Mouse (Mus musculus): ENCODE measurements at regions not wholly inside any gene's neighbourhood (a gene's known extent, or its start where the extent isn't known, plus 50 kb on each side); places are given as distances from the start of the nearest gene placed in this dataset.
A peak's percentile ranks its signal among the peaks of the same experiment; 100 is the strongest.

DNA sequence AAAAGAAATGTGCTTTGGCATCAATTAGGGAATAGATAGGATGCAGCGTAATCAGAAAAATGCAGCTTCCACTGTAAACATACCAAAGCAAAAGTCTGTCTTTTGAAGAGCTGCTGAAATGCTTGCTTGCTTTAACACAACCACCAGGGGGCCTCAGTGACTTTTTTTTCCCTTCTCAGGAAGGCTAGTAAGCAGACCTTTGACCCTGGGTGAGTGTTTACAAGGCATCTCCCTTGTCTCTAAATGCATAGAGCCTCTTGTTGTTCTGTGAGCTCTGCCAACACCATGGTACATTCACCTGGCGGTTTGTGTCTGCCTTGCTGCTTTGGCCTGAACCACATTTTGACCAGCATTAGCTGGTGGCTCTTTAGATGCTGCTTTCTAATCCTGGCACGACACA is 191.9 kb upstream of the C9orf72 start:
- DNase-seq, result peak; percentile 42

DNA sequence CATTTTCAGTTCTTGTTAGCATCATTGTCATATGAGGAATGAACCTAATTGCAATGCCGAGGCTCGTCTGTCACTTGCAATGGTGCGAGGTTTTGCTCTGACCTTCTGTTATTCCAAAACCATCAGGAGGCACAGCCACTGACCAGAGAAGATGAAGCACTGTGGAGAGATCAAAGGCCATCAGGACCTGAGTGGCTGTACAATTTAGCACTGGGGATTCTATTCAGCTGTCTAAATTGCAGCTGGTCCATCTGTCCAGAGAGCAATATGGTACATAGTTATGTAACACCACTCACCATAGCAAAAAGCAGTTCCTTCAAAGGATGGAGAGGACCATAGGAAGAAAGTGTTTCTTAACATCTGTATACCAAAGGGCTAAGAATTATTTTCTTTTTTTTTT is 187.5 kb upstream of the C9orf72 start:
- no peak for DNase-seq

GRCm38 (mm10) chr4:35405301-35406006 is 179.5 kb upstream of the C9orf72 start:
- DNase-seq, result no peak

DNA sequence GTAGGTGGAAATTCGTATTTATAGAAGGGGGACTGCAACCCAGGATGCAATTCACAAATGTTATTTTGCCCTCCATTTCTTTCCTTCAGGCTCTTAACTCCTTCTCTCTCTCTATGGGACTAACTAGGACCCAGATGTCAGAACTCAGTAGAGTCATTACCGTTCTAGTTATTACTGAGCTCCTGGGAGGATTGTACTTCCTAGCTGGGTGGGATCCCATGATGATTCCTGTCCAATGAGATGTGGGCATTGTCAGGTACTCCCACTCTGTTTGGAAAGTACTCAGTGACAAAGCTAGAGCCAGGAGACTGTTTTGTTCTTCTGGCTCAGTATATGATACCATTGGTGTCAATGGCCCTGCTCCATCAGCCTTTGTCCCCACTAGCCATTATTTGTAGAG is 178.1 kb upstream of the C9orf72 start:
- no peak for DNase-seq

GRCm38 (mm10) chr4:35403594-35403993 is 177.6 kb upstream of the C9orf72 start:
- DNase-seq, result no peak

- no peak for DNase-seq
Observed at GRCm38 (mm10) chr4:35402376-35403133, 176.6 kb upstream of the C9orf72 start.

DNA sequence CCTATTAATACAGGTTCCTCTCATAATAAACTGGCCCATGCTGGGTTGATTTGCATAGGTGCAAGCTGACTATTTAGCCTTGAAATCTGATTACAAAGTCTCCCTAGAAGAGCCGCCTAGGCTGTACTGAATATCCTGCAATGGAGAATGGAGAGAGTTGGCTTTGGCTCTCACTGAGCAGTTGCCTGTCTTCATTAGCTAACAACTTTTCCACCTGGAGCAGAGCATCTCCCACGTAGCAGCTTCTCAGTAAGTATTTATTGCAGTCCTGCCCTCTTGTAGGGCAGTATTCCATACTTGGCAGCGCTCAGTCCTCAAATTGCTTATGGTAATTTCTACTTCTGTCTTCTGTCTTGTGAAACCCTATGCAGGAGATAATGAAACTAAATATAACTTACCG is 175.8 kb upstream of the C9orf72 start:
- no peak for DNase-seq

DNA sequence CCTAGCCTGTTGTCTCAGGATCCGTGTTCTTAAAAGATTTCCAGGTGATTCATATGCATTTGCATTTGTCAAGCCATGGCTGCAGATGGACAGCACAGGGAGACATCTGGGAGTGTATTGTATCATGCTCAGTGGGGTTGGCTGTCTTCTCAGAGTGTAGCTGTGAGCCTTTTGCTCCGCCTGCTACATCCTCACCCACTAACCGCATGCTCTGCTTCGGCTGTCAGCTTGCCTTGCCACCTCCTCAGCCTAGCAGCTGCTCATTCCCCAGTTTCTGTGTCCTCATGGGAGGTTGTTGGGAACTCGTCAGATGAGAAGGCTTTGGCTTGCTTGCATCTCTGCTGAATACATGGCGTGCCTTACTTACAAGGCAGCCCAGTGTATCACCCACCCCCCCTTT is 174.5 kb upstream of the C9orf72 start:
- DNase-seq, result no peak

GRCm38 (mm10) chr4:35395583-35395877 is 169.6 kb upstream of the C9orf72 start:
- DNase-seq, result no peak

- DNase-seq, result no peak
Observed at GRCm38 (mm10) chr4:35394821-35395582, 169.0 kb upstream of the C9orf72 start.

GRCm38 (mm10) chr4:35375791-35376190 is 149.8 kb upstream of the C9orf72 start:
- DNase-seq, result no peak

GRCm38 (mm10) chr4:35373213-35373860 is 147.4 kb upstream of the C9orf72 start:
- DNase-seq, result no peak

- DNase-seq, result peak; percentile 75
Observed at GRCm38 (mm10) chr4:35372528-35373212, 146.7 kb upstream of the C9orf72 start.

- no peak for DNase-seq
Observed at GRCm38 (mm10) chr4:35364161-35364560, 138.2 kb upstream of the C9orf72 start.

DNA sequence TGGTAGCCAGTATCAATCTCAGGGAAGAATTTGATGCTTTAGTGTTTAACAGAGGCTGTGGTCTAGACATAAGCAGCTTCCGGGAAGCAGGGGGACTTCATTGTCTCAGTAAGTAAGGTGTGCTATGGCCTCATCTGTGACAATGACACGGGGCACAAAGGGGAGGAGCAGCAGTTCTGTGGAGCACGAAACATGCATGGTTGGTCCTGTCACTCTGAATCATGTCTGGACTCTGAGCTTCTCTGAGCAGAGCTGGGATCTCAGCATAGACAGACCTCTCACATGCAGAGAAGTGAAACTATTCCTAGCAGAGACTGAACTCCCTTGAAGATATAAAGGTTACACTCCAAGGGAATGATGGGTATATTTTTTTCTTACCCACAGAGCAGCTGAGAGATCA is 136.2 kb upstream of the C9orf72 start:
- DNase-seq, result no peak

- no peak for DNase-seq
Observed at GRCm38 (mm10) chr4:35359376-35359775, 133.4 kb upstream of the C9orf72 start.

GRCm38 (mm10) chr4:35356904-35357563 is 131.1 kb upstream of the C9orf72 start:
- peak; percentile 25 for DNase-seq

- no peak for DNase-seq
Observed at GRCm38 (mm10) chr4:35356051-35356450, 130.1 kb upstream of the C9orf72 start.

- peak; percentile 14 for DNase-seq
Observed at GRCm38 (mm10) chr4:35354046-35354445, 128.1 kb upstream of the C9orf72 start.

- DNase-seq, result no peak
Observed at GRCm38 (mm10) chr4:35352606-35353005, 126.6 kb upstream of the C9orf72 start.

DNA sequence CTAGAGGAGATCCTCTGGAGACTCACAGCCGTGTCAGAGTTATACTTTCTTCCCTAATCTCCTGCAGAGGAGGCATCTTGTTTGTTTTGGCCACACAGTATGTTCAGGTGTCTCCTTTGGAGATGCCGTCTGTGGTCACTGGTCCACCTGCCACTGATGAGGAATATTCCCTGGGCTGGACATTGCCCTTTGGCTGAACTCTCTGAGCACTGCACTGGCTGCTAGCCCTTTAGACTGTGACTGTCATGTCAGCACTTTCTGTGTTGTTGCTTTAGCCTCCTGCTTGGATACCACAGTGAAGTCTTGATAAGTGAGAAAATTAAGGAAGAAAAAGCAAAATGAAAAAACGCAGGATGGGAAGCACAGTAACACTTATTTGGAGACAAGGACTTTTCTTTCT is 124.5 kb upstream of the C9orf72 start:
- peak; percentile 62 for DNase-seq

GRCm38 (mm10) chr4:35347609-35348008 is 121.6 kb upstream of the C9orf72 start:
- no peak for DNase-seq
